19 mouse cellular contexts compared by ENCODE assay signal in the genomic region with DNA sequence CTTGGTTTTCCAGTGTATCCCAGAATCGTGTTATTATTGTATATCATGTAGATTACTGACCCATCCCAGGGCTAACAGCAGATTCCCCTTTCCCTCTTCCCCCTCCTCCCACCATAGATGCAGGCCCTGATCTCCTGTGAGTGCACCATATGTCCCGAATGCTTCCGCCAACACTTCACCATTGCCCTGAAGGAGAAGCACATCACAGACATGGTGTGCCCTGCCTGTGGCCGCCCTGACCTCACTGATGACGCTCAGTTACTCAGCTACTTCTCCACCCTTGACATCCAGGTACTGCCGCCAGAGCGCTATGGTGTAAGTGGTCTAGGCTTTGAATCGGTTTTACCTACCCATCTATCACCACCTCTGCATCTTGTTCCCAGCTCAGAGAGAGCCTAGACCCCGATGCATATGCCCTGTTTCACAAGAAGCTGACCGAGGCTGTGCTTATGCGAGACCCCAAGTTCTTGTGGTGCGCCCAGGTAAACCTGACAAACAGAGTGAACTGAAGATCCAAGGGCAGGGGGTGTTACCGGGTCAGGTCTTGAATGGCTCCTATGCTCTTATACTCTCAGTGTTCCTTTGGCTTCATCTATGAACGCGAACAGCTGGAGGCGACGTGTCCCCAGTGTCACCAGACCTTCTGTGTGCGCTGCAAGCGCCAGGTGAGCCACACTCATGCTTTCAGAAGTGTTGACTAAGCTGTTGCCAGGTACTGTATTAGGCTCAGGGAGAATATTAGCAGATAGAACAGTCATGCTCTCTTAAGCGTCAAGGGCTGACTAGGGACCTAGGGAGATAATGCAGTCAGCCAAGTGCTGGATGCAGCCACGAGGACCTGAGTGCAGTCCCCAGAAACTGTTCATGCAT. TPM values are rescaled to one million over a fixed set of nuclear protein-coding genes. Genes with fewer than 3 reads are reported as not detected.
"Had no signal": no experiment of that assay in that cellular context is flagged by ENCODE, and none has a peak within 500 bp of the region (broad histone marks: within the 10 kb centered on the region; RNA-seq: fewer than 3 reads in every experiment).

No protein-coding gene starts in this region.

- H3K27me3 ChIP-seq: midbrain, embryonic 13.5 days; midbrain, embryonic 15.5 days; neural tube, embryonic 13.5 days; neural tube, embryonic 15.5 days had no signal

- H3K27ac ChIP-seq: liver, embryonic 14.5 days; midbrain, embryonic 10.5 days; midbrain, embryonic 13.5 days; midbrain, embryonic 15.5 days; neural tube, embryonic 13.5 days; neural tube, embryonic 15.5 days had no signal

- H3K9ac ChIP-seq: liver, embryonic 14.5 days; lung, embryonic 14.5 days; midbrain, embryonic 13.5 days; midbrain, embryonic 15.5 days; neural tube, embryonic 13.5 days; neural tube, embryonic 15.5 days had no signal

- H3K9me3 ChIP-seq: midbrain, embryonic 10.5 days; midbrain, embryonic 13.5 days; midbrain, embryonic 15.5 days; neural tube, embryonic 13.5 days; neural tube, embryonic 15.5 days had no signal

- ATAC-seq: midbrain, embryonic 13.5 days; midbrain, embryonic 15.5 days had no signal

- H3K4me3 ChIP-seq: midbrain, embryonic 10.5 days; midbrain, embryonic 13.5 days; midbrain, embryonic 15.5 days; myocyte; neural tube, embryonic 13.5 days; neural tube, embryonic 15.5 days had no signal

- H3K4me2 ChIP-seq: lung, embryonic 14.5 days; midbrain, embryonic 13.5 days; midbrain, embryonic 15.5 days; neural tube, embryonic 13.5 days; neural tube, embryonic 15.5 days had no signal

- DNase-seq: lung, adult 18-20 months; lung, embryonic 14.5 days; lung, postnatal 10 days; lung, postnatal 4 days; retina, postnatal 1 day; right cerebral cortex, adult 18-20 months; right cerebral cortex, postnatal 25 days; right cerebral cortex, postnatal 4 days; spleen, adult 18-20 months; thymus, adult 18-20 months; thymus, postnatal 14 days; thymus, postnatal 36 days had no signal

RNA-seq across cellular contexts. Expression of gene Rec8, which starts 19.1 kb away (rescaled TPM):
- polyA plus RNA-seq: myocyte had no signal
